Mouse (Mus musculus) MEL (cell line): ENCODE results near the gene Cnep1r1. TPM values are rescaled to one million over a fixed set of nuclear protein-coding genes. Genes with fewer than 3 reads are reported as not detected.

Experiments used
- DNase-seq: peaks from one replicate; pipeline ENCODE4 v3.0.0; 2011; ENCODE audit warnings: low read depth, low spot score
- H3K27ac ChIP-seq: 2 replicates; pipeline ENCODE4 v1.5.1; 2012; ENCODE audit warnings: low read depth, mild to moderate bottlenecking, control low read depth, low read length, moderate library complexity; ENCODE audit not compliant: control insufficient read depth
- H3K27me3 ChIP-seq, 2 experiments: fragments of 150-350 bp in 1 of 2; sonication (generic) in 1 of 2; 2 replicates each; pipeline ENCODE4 v1.6.1; 2012; ENCODE audit warnings: low read length in 2 of 2, mild to moderate bottlenecking in 2 of 2, improper control_type of control experiment in 1 of 2, moderate library complexity in 1 of 2; ENCODE audit not compliant: insufficient read depth in 2 of 2, control insufficient read depth in 1 of 2
- H3K36me3 ChIP-seq, 2 experiments: 2 replicates each; pipeline ENCODE4 v1.6.1; 2012 to 2014; ENCODE audit warnings: low read length in 2 of 2, improper control_type of control experiment in 1 of 2, inconsistent platforms in 1 of 2, mild to moderate bottlenecking in 1 of 2; ENCODE audit not compliant: insufficient read depth in 2 of 2, control insufficient read depth in 1 of 2
- H3K4me1 ChIP-seq, 2 experiments: fragments of 150-350 bp in 1 of 2; sonication (generic) in 1 of 2; 2 replicates each; pipeline ENCODE4 v1.6.1; 2012; ENCODE audit warnings: low read length in 2 of 2, improper control_type of control experiment in 1 of 2, mild to moderate bottlenecking in 1 of 2; ENCODE audit not compliant: insufficient read depth in 2 of 2, control insufficient read depth in 1 of 2
- H3K4me3 ChIP-seq, 2 experiments: fragments of 150-350 bp in 1 of 2; sonication (generic) in 1 of 2; 2 replicates each; pipeline ENCODE4 v1.5.1; 2012; ENCODE audit warnings: low read depth in 2 of 2, low read length in 2 of 2, mild to moderate bottlenecking in 2 of 2, moderate library complexity in 2 of 2, control low read depth in 1 of 2, improper control_type of control experiment in 1 of 2; ENCODE audit not compliant: control insufficient read depth in 1 of 2, insufficient read depth in 1 of 2
- H3K79me2 ChIP-seq: 2 replicates; pipeline ENCODE4 v1.6.1; 2012; ENCODE audit warnings: mild to moderate bottlenecking, low read length, moderate library complexity; ENCODE audit not compliant: control insufficient read depth, poor library complexity, insufficient read depth
- H3K9ac ChIP-seq: 2 replicates; pipeline ENCODE4 v1.6.1; 2012; ENCODE audit warnings: low read depth, mild to moderate bottlenecking, control low read depth, low read length, moderate library complexity; ENCODE audit not compliant: control insufficient read depth, poor library complexity, severe bottlenecking
- H3K9me3 ChIP-seq: fragments of 150-350 bp; sonication (generic); replicated peaks from 2 replicates; pipeline ENCODE4 v1.6.1; 2012; ENCODE audit warnings: mild to moderate bottlenecking, low read length, improper control_type of control experiment, moderate library complexity; ENCODE audit not compliant: insufficient read depth
- EP300 ChIP-seq, 2 experiments: IDR thresholded peaks; 2 replicates each; pipeline ENCODE4 v1.6.1; 2011; ENCODE audit warnings: improper control_type of control experiment in 2 of 2, low read length in 2 of 2, low read depth in 1 of 2, mild to moderate bottlenecking in 1 of 2
- GABPA ChIP-seq: IDR thresholded peaks from 2 replicates; pipeline ENCODE4 v1.6.1; 2012; ENCODE audit warnings: low read depth, mild to moderate bottlenecking, inconsistent platforms, low read length, improper control_type of control experiment, moderate library complexity
- HCFC1 ChIP-seq: IDR thresholded peaks from 2 replicates; pipeline ENCODE4 v1.6.1; 2012; ENCODE audit warnings: low read depth, mild to moderate bottlenecking, inconsistent platforms, low read length, improper control_type of control experiment, moderate library complexity
- MXI1 ChIP-seq: IDR thresholded peaks from 2 replicates; pipeline ENCODE4 v1.6.1; 2011; ENCODE audit warnings: mild to moderate bottlenecking, low read depth, low read length, improper control_type of control experiment
- POLR2AphosphoS2 ChIP-seq: IDR thresholded peaks from 2 replicates; pipeline ENCODE4 v1.6.1; 2011; ENCODE audit warnings: low read length, improper control_type of control experiment
- POLR2AphosphoS5 ChIP-seq: IDR thresholded peaks from 2 replicates; pipeline ENCODE4 v1.6.1; 2012; ENCODE audit warnings: low read depth, borderline replicate concordance, mild to moderate bottlenecking, inconsistent platforms, low read length, moderate library complexity, mixed read lengths
- TAL1 ChIP-seq: IDR thresholded peaks from 2 replicates; pipeline ENCODE4 v1.6.1; 2012; ENCODE audit warnings: mild to moderate bottlenecking, inconsistent platforms, low read length, moderate library complexity, mixed read lengths
- USF2 ChIP-seq, 2 experiments: IDR thresholded peaks; 2 replicates each; pipeline ENCODE4 v1.6.1; 2011 to 2012; ENCODE audit warnings: improper control_type of control experiment in 2 of 2, low read length in 2 of 2, borderline replicate concordance in 1 of 2, inconsistent platforms in 1 of 2, low read depth in 1 of 2, mild to moderate bottlenecking in 1 of 2; ENCODE audit not compliant: insufficient read depth in 1 of 2
- ZC3H11A ChIP-seq: IDR thresholded peaks from 2 replicates; pipeline ENCODE4 v1.6.1; 2012; ENCODE audit warnings: low read depth, mild to moderate bottlenecking, inconsistent platforms, low read length, improper control_type of control experiment
- ZNF384 ChIP-seq: IDR thresholded peaks from 2 replicates; pipeline ENCODE4 v1.6.1; 2012; ENCODE audit warnings: low read depth, mild to moderate bottlenecking, inconsistent platforms, low read length, improper control_type of control experiment
- polyA plus RNA-seq, 2 experiments: library from polyadenylated mRNA; stranded (reverse) in 1 of 2; unstranded in 1 of 2; fragments of >175 nt in 1 of 2; fragments of >200 nt in 1 of 2; gene quantifications; 2 replicates each; pipeline versions ENCODE4 v1.2.1 to v1.2.4; 2012; ENCODE audit warnings: low replicate concordance in 2 of 2, low read depth in 1 of 2; ENCODE audit not compliant: insufficient read length in 2 of 2, insufficient read depth in 1 of 2, missing spikeins in 1 of 2
- total RNA-seq: library from RNA; depleted of rRNA; stranded (reverse); fragments of 300-350 nt; gene quantifications from 2 replicates; pipeline ENCODE4 v1.2.3, GENCODE M21; 2012; rRNA removed

Cnep1r1 gene
- total and polyA plus RNA-seq, 3 experiments, result 12.1 to 31.2 TPM; not detected in 1

GRCm38 (mm10) chr8:88177291-88177690 lies 58.7 kb downstream of the Cnep1r1 start:
- Histone ChIP-seq H3K4me3 (no peak overlapping the region), H3K27ac (no peak overlapping the region), H3K27me3 (no peaks in the 10 kb centered on the region), H3K36me3 (no peaks in the 10 kb centered on the region; a peak in 1 of 4 replicates), H3K79me2 (no peaks in the 10 kb centered on the region), H3K4me1 (no peaks in the 10 kb centered on the region), H3K9ac (no peak overlapping the region), H3K9me3 (no peaks in the 10 kb centered on the region)
- no peak for TF ChIP-seq USF2 (IDR thresholded peaks at IDR 0.05; ENCODE audit: borderline replicate concordance in 1 of 2, insufficient read depth in 1 of 2, low read depth in 1 of 2, low read length in 2 of 2)
- TF ChIP-seq POLR2AphosphoS2, result no peak
- TF ChIP-seq ZNF384, result no peak
- TF ChIP-seq GABPA, result no peak
- TF ChIP-seq MXI1, result no peak
- TF ChIP-seq TAL1, result no peak
- no peak for TF ChIP-seq ZC3H11A
- DNase-seq, result no peak

- TF ChIP-seq EP300 (IDR thresholded peaks at IDR 0.05; ENCODE audit: low read depth in 1 of 2, low read length in 2 of 2) (no peak), POLR2AphosphoS5 (no peak), HCFC1 (no peak)
- Histone ChIP-seq H3K36me3 (no peaks in the 10 kb centered on the region), H3K27me3 (no peaks in the 10 kb centered on the region), H3K9ac (no peak overlapping the region), H3K9me3 (no peaks in the 10 kb centered on the region), H3K4me1 (no peaks in the 10 kb centered on the region), H3K27ac (no peak overlapping the region), H3K4me3 (no peak overlapping the region), H3K79me2 (no peaks in the 10 kb centered on the region)
- DNase-seq, result no peak
Measured at GRCm38 (mm10) chr8:88183121-88183520, 64.6 kb downstream of the Cnep1r1 start.

Other genes with a start within 250 kb of the Cnep1r1 start
- gene Zfp423, start 159.2 kb upstream of the Cnep1r1 start, total RNA-seq, result not detected in 2 replicates
- not detected for gene Zfp423, start 159.2 kb upstream of the Cnep1r1 start, polyA plus RNA-seq
- 52.9 and 60.3 TPM in 2 replicates for gene Heatr3, start 19.1 kb downstream of the Cnep1r1 start, total RNA-seq
- 10 to 100 TPM in 1 of 2 experiments, not detected in 1; 59.6 TPM for gene Heatr3, start 19.1 kb downstream of the Cnep1r1 start, polyA plus RNA-seq
- gene Tent4b, start 80.4 kb downstream of the Cnep1r1 start, total RNA-seq, result 25.9 and 28.7 TPM in 2 replicates
- 10 to 100 TPM in 1 of 2 experiments, not detected in 1; 45.3 TPM for gene Tent4b, start 80.4 kb downstream of the Cnep1r1 start, polyA plus RNA-seq
- gene Adcy7, start 153.6 kb downstream of the Cnep1r1 start, total RNA-seq, result 62.9 and 89.9 TPM in 2 replicates
- gene Adcy7, start 153.6 kb downstream of the Cnep1r1 start, polyA plus RNA-seq, result 10 to 100 TPM in 1 of 2 experiments, not detected in 1; 83.7 TPM
- gene Brd7, start 243.4 kb downstream of the Cnep1r1 start, total RNA-seq, result 67.7 and 89.0 TPM in 2 replicates
- 100 to 1,000 TPM in 1 of 2 experiments, 10 to 100 TPM in 1; 40.0 to 192 TPM for gene Brd7, start 243.4 kb downstream of the Cnep1r1 start, polyA plus RNA-seq